Mouse (Mus musculus) T-helper 1 cell (primary cell): ENCODE results near the gene Eef1akmt1.

Experiments used
- in situ Hi-C: fragments of 300-600 bp; cut with MboI, MseI; formaldehyde crosslinking; loops from one replicate; pipeline ENCODE4 v1.15.1; 2025; ENCODE audit warnings: high pct_unique_total_duplicates

The Eef1akmt1 gene

DNA sequence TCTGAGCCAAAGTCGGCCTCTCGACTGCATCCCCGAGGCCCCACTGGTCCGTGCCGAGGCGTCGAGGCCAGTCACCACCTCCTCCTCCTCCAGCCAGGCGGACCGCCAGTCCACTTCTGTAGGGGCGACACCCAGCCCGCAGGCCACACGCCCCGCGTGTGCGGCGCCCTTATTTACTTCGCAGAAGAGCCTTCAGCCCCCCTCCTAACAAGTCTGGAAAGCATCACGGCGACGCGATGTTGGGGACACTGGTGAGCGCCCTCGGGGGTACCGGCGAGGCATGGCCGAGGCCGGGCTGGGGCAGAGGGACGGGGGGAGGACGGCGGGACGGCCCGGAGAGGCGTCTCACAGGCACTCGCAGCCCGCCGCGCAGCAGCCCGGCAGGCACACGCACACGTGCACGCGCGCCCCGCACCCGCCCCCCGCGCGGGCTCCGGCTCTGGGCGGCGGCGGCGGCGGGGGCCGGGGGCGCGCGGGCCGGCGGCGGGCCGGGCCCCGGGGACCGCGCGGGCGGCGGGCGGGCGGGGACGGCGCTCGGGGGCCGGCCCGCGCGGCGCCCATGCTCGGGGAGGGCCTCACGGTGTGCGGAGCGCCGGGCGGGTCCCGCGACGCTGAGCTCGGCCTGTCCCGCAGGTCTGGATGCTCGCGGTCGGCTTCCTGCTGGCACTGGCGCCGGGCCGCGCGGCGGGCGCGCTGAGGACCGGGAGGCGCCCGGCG lies 46.6 kb downstream of the Eef1akmt1 start, which contains the start of gene Il17d:
Gene Il17d, plus strand, starts transcription at position 107 of the 717 bp plus-strand sequence.
- in situ Hi-C loops = no loop called here

DNA sequence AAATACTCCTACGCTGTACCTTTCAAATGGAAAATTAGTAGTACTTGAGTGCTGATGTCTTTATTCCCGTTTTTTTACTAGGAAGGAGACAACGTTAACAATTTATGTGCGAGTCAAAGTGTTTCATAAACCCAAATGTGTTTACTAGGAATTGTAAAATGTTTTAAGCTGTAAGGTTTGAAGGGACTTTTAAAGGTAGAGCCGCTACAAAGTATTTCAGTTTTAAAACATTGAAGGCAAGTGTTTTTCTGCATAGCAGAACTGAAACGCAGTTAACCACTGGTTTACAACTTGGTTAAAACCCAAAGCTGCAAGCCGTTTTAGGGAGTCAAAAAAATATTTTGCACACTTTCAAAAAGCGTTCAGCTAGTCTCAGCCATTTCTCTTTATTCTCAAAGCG lies 47.6 kb downstream of the Eef1akmt1 start:
- in situ Hi-C loops = no loop called here

- in situ Hi-C loops = no loop called here
Observed at GRCm38 (mm10) chr14:57517001-57517400, 54.4 kb downstream of the Eef1akmt1 start.

GRCm38 (mm10) chr14:57515156-57515762 lies 56.2 kb downstream of the Eef1akmt1 start:
- in situ Hi-C loops = no loop called here

DNA sequence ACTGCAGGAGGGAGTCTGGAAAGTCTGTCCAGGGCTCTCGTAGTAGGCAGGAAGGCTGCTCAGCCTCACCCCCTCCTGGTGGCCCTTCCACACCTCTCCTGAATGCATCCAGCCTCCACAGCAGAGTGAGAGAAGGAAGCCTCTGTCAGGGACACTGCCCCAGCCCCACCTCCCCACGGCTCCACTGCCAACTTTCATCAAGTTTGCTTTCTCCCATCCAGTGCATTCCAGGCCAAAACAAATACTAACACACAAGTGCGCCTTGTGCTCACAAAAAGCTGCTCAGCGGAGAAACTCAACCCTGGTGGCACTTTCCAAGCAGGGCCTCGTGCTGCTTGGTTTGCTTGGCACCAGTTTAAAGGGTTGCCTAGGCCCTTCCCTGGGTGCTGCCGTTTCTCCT lies 61.9 kb downstream of the Eef1akmt1 start:
- in situ Hi-C loops = no loop called here

GRCm38 (mm10) chr14:57503729-57504128 lies 67.7 kb downstream of the Eef1akmt1 start:
- in situ Hi-C loops = no loop called here
